ENCODE assay signal across 8 mouse cellular contexts in genomic region chr11:61578983-61579877, GRCm38 (mm10). TPM values are rescaled to one million over a fixed set of nuclear protein-coding genes. Genes with fewer than 3 reads are reported as not detected.
DNase-seq lines count a peak whose midpoint lies in the region; ATAC-seq and TF ChIP-seq lines count a peak whose summit lies in the region.

Gene Epn2 (minus strand): TSS chr11:61579687.

- H3K27me3 ChIP-seq in heart, embryonic 12.5 days (replicated peaks), result no peaks in the 10 kb centered on the region
- peaks cover 56% of the 10 kb centered on the region for H3K27me3 ChIP-seq in liver, embryonic 13.5 days
- no peaks in the 10 kb centered on the region for H3K27me3 ChIP-seq in neural tube, embryonic 11.5 days (ENCODE audit: control insufficient read depth, insufficient read depth, low read length)
- H3K27me3 ChIP-seq in stomach, embryonic 16.5 days (ENCODE audit: control insufficient read depth, insufficient read depth, low read length), result no peaks in the 10 kb centered on the region

- peaks cover 4% of the 10 kb centered on the region; the same call in 1 of the 2 replicates for H3K4me1 ChIP-seq in embryonic fibroblast, embryonic 13.5 days (ENCODE audit: control insufficient read depth, insufficient read depth, low read length)
- peaks cover 29% of the 10 kb centered on the region for H3K4me1 ChIP-seq in heart, embryonic 12.5 days (replicated peaks)
- H3K4me1 ChIP-seq in liver, embryonic 13.5 days (replicated peaks), result peaks cover 19% of the 10 kb centered on the region
- peaks cover 6% of the 10 kb centered on the region; the same call in 1 of the 2 replicates for H3K4me1 ChIP-seq in neural tube, embryonic 11.5 days (ENCODE audit: control insufficient read depth, insufficient read depth, low read length)
- H3K4me1 ChIP-seq in stomach, embryonic 16.5 days (ENCODE audit: control insufficient read depth, insufficient read depth, low read length), result 0 out of 2 replicates have a peak, but pooled peaks cover 9% of the 10 kb centered on the region

- no peaks in the 10 kb centered on the region for H3K9me3 ChIP-seq in heart, embryonic 12.5 days (replicated peaks)
- H3K9me3 ChIP-seq in liver, embryonic 13.5 days (replicated peaks), result no peaks in the 10 kb centered on the region
- H3K9me3 ChIP-seq in neural tube, embryonic 11.5 days (ENCODE audit: control insufficient read depth, low read length), result no peaks in the 10 kb centered on the region
- H3K9me3 ChIP-seq in stomach, embryonic 16.5 days (replicated peaks; ENCODE audit: control insufficient read depth, low read length), result no peaks in the 10 kb centered on the region

- peak within 1 kb of the TSS; percentile 89 for H3K4me2 ChIP-seq in heart, embryonic 12.5 days
- H3K4me2 ChIP-seq in liver, embryonic 13.5 days, result peak within 1 kb of the TSS; percentile 85
- peak within 1 kb of the TSS; percentile 95 for H3K4me2 ChIP-seq in neural tube, embryonic 11.5 days (ENCODE audit: low read depth)
- H3K4me2 ChIP-seq in stomach, embryonic 16.5 days (ENCODE audit: low read depth, low read length), result peak within 1 kb of the TSS; percentile 77

- peak within 1 kb of the TSS; percentile 19 for H3K27ac ChIP-seq in embryonic fibroblast, embryonic 13.5 days (ENCODE audit: insufficient read depth, low read length)
- peak within 1 kb of the TSS; percentile 90 for H3K27ac ChIP-seq in heart, embryonic 12.5 days (ENCODE audit: poor library complexity, severe bottlenecking)
- H3K27ac ChIP-seq in liver, embryonic 13.5 days, result peak within 1 kb of the TSS; percentile 29
- peak within 1 kb of the TSS; percentile 70 for H3K27ac ChIP-seq in neural tube, embryonic 11.5 days (ENCODE audit: low read depth, low read length)
- H3K27ac ChIP-seq in stomach, embryonic 16.5 days (ENCODE audit: low read length), result peak within 1 kb of the TSS; percentile 89

- no peak for TF ChIP-seq CTCF in embryonic fibroblast, embryonic 13.5 days (IDR thresholded peaks at IDR 0.05; ENCODE audit: borderline replicate concordance, insufficient read depth, low read length)

- 0 out of 2 replicates have a peak, but pooled peaks cover 4% of the 10 kb centered on the region for H3K36me3 ChIP-seq in heart, embryonic 12.5 days
- no peaks in the 10 kb centered on the region for H3K36me3 ChIP-seq in liver, embryonic 13.5 days
- 0 out of 2 replicates have a peak, but pooled peaks cover 2% of the 10 kb centered on the region for H3K36me3 ChIP-seq in neural tube, embryonic 11.5 days (ENCODE audit: control insufficient read depth, insufficient read depth, low read length)
- H3K36me3 ChIP-seq in stomach, embryonic 16.5 days (ENCODE audit: control insufficient read depth, insufficient read depth, low read length), result no peaks in the 10 kb centered on the region

- 1% methylated on average over 89 of the region's 93 CpGs for WGBS in heart, embryonic 12.5 days
- WGBS in liver, embryonic 13.5 days (ENCODE audit: insufficient replicate concordance), result under 1% methylated on average over 87 of the region's 93 CpGs
- under 1% methylated on average over 71 of the region's 93 CpGs for WGBS in neural tube, embryonic 11.5 days
- under 1% methylated on average over 88 of the region's 93 CpGs for WGBS in stomach, embryonic 16.5 days

- TF ChIP-seq POLR2A in embryonic fibroblast, embryonic 13.5 days (IDR thresholded peaks at IDR 0.05; ENCODE audit: low read depth, low read length), result peak; percentile 62

- peak within 1 kb of the TSS; percentile 96 for H3K9ac ChIP-seq in heart, embryonic 12.5 days
- H3K9ac ChIP-seq in liver, embryonic 13.5 days, result peak within 1 kb of the TSS; percentile 71
- peak within 1 kb of the TSS; percentile 89 for H3K9ac ChIP-seq in neural tube, embryonic 11.5 days (ENCODE audit: low read length)
- H3K9ac ChIP-seq in stomach, embryonic 16.5 days (ENCODE audit: low read length), result peak within 1 kb of the TSS; percentile 93

- peak; percentile 88 for DNase-seq in brain, adult 2 months (ENCODE audit: low read depth, low spot score)
- DNase-seq in kidney, postnatal 10 days, result peak; percentile 89
- peak; percentile 38 for DNase-seq in liver, embryonic 13.5 days
- DNase-seq in neural tube, embryonic 11.5 days (ENCODE audit: low spot score), result peak; percentile 86

- H3K4me3 ChIP-seq in embryonic fibroblast, embryonic 13.5 days (ENCODE audit: insufficient read depth, low read length), result peak within 1 kb of the TSS; percentile 83
- H3K4me3 ChIP-seq in heart, embryonic 12.5 days, result peak within 1 kb of the TSS; percentile 77
- H3K4me3 ChIP-seq in liver, embryonic 13.5 days (replicated peaks), result peak within 1 kb of the TSS; percentile 65
- peak within 1 kb of the TSS; percentile 91 for H3K4me3 ChIP-seq in neural tube, embryonic 11.5 days (ENCODE audit: low read depth, low read length)
- H3K4me3 ChIP-seq in stomach, embryonic 16.5 days (replicated peaks; ENCODE audit: low read length), result peak within 1 kb of the TSS; percentile 92

- ATAC-seq in CD4-positive, CD25-positive, alpha-beta regulatory T cell, adult 4 months, result peak; percentile 75
- ATAC-seq in heart, embryonic 12.5 days (ENCODE audit: insufficient number of reproducible peaks, low FRiP score), result peak; percentile 95
- peak; percentile 86 for ATAC-seq in liver, embryonic 13.5 days (ENCODE audit: low read depth)
- peak; percentile 92 for ATAC-seq in neural tube, embryonic 11.5 days (ENCODE audit: insufficient read depth, low FRiP score, low TSS enrichment)
- ATAC-seq in stomach, embryonic 16.5 days (ENCODE audit: insufficient read depth, low FRiP score), result peak; percentile 94

RNA-seq across cellular contexts. Expression of gene Epn2, which starts in this region (rescaled TPM):
- polyA plus RNA-seq in CD4-positive, CD25-positive, alpha-beta regulatory T cell, adult 4 months (2017; shearing (Covaris generic)), result under 1 TPM; 0.26 to 0.86 TPM
- 34.8 and 35.6 TPM in 2 replicates for polyA plus RNA-seq in embryonic fibroblast, embryonic 13.5 days (2011; ENCODE audit: insufficient read length, low read depth, missing spikeins)
- 23.1 and 25.9 TPM in 2 replicates for polyA plus RNA-seq in heart, embryonic 12.5 days (2016; fragmentation: Nextera tagmentation; extraction: Ambion mirVana)
- 2.5 and 3.1 TPM in 2 replicates for polyA plus RNA-seq in liver, embryonic 13.5 days (2015; fragmentation: Nextera tagmentation; extraction: Ambion mirVana)
- polyA plus RNA-seq in neural tube, embryonic 11.5 days (2014; fragmentation: Nextera tagmentation; extraction: Ambion mirVana), result 31.4 and 35.0 TPM in 2 replicates
- 20.7 and 20.9 TPM in 2 replicates for polyA plus RNA-seq in stomach, embryonic 16.5 days (2015; fragmentation: Nextera tagmentation; extraction: Ambion mirVana)

Comparison
In these comparisons a context has a peak if more than half of its experiments do, and no peak if none do; other contexts are left out.
1. Peak in every context shown above with its lines: DNase-seq, ATAC-seq, H3K4me3 ChIP-seq and H3K27ac ChIP-seq.
2. Peak in ATAC-seq in CD4-positive, CD25-positive, alpha-beta regulatory T cell, adult 4 months; RNA of the gene not detected or under 1 TPM.
3. DNase-seq: peak in every context shown above with its lines; median percentile 89 in kidney, postnatal 10 days; 88 in brain, adult 2 months; 86 in neural tube, embryonic 11.5 days; 38 in liver, embryonic 13.5 days.
4. H3K27ac ChIP-seq: peak in every context shown above with its lines; median percentile 90 in heart, embryonic 12.5 days; 89 in stomach, embryonic 16.5 days; 70 in neural tube, embryonic 11.5 days; 29 in liver, embryonic 13.5 days; 19 in embryonic fibroblast, embryonic 13.5 days.